Mouse (Mus musculus): ENCODE results near the gene Ctnna2. TPM values are rescaled to one million over a fixed set of nuclear protein-coding genes. Genes with fewer than 3 reads are reported as not detected.

The Ctnna2 gene
- polyA plus RNA-seq, 1 experiment from 2014 or later, result 0.79 TPM

GRCm38 (mm10) chr6:77391663-77392062 is 587.8 kb downstream of the Ctnna2 start:
- no peak for ATAC-seq
- Histone ChIP-seq H3K9ac (no peak overlapping the region), H3K27ac (no peak overlapping the region), H3K4me2 (no peak overlapping the region), H3K36me3 (no peaks in the 10 kb centered on the region), H3K27me3 (replicated peaks) (no peaks in the 10 kb centered on the region), H3K9me3 (replicated peaks) (no peaks in the 10 kb centered on the region), H3K4me1 (no peaks in the 10 kb centered on the region), H3K4me3 (no peak overlapping the region)
- 56% methylated on average over 1 of the region's 1 CpGs for WGBS (ENCODE audit: insufficient replicate concordance)

GRCm38 (mm10) chr6:77381309-77381708 is 598.2 kb downstream of the Ctnna2 start:
- no peak overlapping the region for H3K9ac ChIP-seq
- H3K27me3 ChIP-seq (replicated peaks), result no peaks in the 10 kb centered on the region
- H3K27ac ChIP-seq, result no peak overlapping the region
- no peaks in the 10 kb centered on the region for H3K4me1 ChIP-seq
- ATAC-seq, result no peak
- no peak overlapping the region for H3K4me2 ChIP-seq
- H3K9me3 ChIP-seq (replicated peaks), result no peaks in the 10 kb centered on the region
- H3K36me3 ChIP-seq, result no peaks in the 10 kb centered on the region
- no peak overlapping the region for H3K4me3 ChIP-seq

DNA sequence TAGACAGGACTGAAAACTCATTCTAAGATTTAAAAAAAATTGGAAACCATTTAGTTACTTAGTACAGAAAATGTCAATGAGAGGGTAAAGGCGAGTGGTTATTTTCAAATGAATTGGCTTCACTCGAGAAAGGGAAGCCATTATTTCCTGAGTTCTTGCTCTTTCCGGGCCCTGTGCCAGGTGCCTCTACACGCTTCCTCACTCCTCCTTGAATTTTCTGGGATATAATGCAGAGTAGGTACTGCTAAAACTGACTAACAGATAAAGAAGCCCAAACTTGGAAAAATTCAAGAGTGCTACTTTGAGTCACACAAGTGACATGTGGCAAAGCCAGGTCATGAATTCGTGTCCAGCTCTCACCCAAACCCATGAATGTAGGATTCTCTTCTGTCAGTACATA is 606.4 kb downstream of the Ctnna2 start:
- no peaks in the 10 kb centered on the region for H3K27me3 ChIP-seq (replicated peaks)
- H3K27ac ChIP-seq, result no peak overlapping the region
- H3K9me3 ChIP-seq (replicated peaks), result no peaks in the 10 kb centered on the region
- no peak overlapping the region for H3K9ac ChIP-seq
- no peak overlapping the region for H3K4me3 ChIP-seq
- 41% methylated on average over 5 of the region's 5 CpGs for WGBS (ENCODE audit: insufficient replicate concordance)
- no peak overlapping the region for H3K4me2 ChIP-seq
- H3K36me3 ChIP-seq, result no peaks in the 10 kb centered on the region
- no peak for ATAC-seq
- H3K4me1 ChIP-seq, result no peaks in the 10 kb centered on the region

DNA sequence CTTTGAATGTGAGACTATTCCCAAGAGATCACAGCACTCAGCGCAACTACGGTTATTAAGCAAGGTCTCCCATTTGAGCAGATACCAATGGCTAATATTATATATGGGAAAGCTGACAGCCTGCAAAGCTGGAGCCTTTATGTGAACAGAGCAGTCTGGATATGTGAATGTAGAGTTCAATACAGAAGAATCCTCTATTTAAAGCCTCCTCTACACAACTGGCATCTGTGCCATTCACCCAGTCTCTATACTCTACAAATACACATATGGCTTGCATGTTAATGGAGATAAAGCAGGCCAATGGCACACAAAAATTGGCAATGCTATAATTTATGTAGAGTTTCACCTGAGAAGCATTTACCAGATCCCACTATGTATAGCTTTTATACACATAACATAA is 608.4 kb downstream of the Ctnna2 start:
- no peaks in the 10 kb centered on the region for H3K4me1 ChIP-seq

DNA sequence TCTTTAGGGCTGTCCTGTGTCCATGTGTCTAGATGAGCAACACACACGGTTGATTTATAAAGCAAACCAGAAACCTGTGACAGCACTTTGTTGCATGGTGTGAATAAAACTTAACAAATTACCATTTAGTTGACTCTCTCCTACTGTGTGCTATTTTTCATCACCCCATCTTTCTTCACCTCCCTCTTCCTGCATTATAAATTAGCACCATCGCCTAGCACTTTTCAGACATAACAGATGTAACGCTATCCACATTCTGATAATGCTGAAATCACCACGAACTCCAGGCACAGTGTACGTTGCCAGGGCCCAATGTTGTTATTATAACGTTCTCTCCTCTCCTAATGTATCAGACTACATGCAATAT is 621.0 kb downstream of the Ctnna2 start:
- WGBS (ENCODE audit: insufficient replicate concordance), result 69% methylated on average over 6 of the region's 6 CpGs
- Histone ChIP-seq H3K9ac (no peak overlapping the region), H3K27ac (no peak overlapping the region), H3K36me3 (no peaks in the 10 kb centered on the region), H3K4me2 (no peak overlapping the region), H3K9me3 (replicated peaks) (no peaks in the 10 kb centered on the region), H3K27me3 (replicated peaks) (no peaks in the 10 kb centered on the region), H3K4me3 (no peak overlapping the region), H3K4me1 (no peaks in the 10 kb centered on the region)
- ATAC-seq, result no peak

More for the DNA sequence above, 608.4 kb downstream of the Ctnna2 start:
- no peaks in the 10 kb centered on the region for H3K36me3 ChIP-seq
- no peak overlapping the region for H3K4me2 ChIP-seq
- no peak for ATAC-seq
- no peaks in the 10 kb centered on the region for H3K9me3 ChIP-seq (replicated peaks)
- no peak overlapping the region for H3K27ac ChIP-seq
- H3K9ac ChIP-seq, result no peak overlapping the region
- 78% methylated on average over 2 of the region's 2 CpGs for WGBS (ENCODE audit: insufficient replicate concordance)
- no peaks in the 10 kb centered on the region for H3K27me3 ChIP-seq (replicated peaks)
- H3K4me3 ChIP-seq, result no peak overlapping the region

GRCm38 (mm10) chr6:77357748-77358470 is 621.6 kb downstream of the Ctnna2 start:
- no peak for ATAC-seq
- Histone ChIP-seq H3K4me3 (no peak overlapping the region), H3K4me1 (no peaks in the 10 kb centered on the region), H3K27me3 (replicated peaks) (no peaks in the 10 kb centered on the region), H3K9ac (no peak overlapping the region), H3K4me2 (no peak overlapping the region), H3K27ac (no peak overlapping the region), H3K36me3 (no peaks in the 10 kb centered on the region), H3K9me3 (replicated peaks) (no peaks in the 10 kb centered on the region)
- WGBS (ENCODE audit: insufficient replicate concordance), result 56% methylated on average over 9 of the region's 9 CpGs

DNA sequence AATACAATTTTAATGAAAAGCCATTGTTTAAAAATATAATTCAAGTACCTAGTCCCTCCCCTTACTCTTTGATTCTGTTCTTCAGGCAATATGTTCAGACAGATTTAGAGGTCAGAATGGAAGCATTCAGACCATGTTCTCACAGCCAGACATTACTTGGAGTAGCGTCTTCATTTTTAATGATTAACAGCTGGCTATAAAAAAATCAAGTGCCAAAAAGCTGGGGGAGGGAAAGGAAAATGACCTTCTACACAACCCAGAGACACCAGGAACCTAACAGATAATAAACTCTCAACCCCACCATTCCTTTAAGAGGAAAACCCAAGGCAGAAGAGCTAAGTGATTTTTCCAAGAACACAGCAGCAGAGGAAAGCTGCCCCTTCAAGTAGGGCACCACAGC is 624.7 kb downstream of the Ctnna2 start:
- no peaks in the 10 kb centered on the region for H3K27me3 ChIP-seq (replicated peaks)
- WGBS (ENCODE audit: insufficient replicate concordance), result 51% methylated on average over 1 of the region's 1 CpGs
- H3K27ac ChIP-seq, result no peak overlapping the region
- ATAC-seq, result no peak
- no peak overlapping the region for H3K4me2 ChIP-seq
- H3K4me1 ChIP-seq, result no peaks in the 10 kb centered on the region
- H3K9me3 ChIP-seq (replicated peaks), result no peaks in the 10 kb centered on the region
- H3K9ac ChIP-seq, result no peak overlapping the region
- H3K36me3 ChIP-seq, result no peaks in the 10 kb centered on the region
- H3K4me3 ChIP-seq, result no peak overlapping the region

DNA sequence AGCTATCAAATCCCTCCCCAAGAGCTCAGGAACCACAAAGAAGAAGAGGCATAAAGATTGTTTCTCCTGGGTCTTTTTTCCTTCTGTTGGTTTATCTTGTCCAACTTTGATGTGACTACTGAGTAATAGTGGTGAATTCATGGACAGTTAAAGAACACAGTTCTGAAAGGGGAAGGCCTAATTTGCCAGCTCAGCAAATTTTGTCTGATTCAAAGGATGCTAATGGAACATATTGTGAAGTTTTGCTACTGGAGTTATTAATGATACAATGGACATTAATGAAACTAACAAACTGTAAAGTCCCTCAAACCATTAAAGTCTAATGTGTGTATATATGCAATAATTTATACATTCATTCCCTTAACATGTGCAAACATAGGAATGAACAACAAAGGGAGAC is 635.7 kb downstream of the Ctnna2 start:
- Histone ChIP-seq H3K4me3 (no peak overlapping the region), H3K9me3 (replicated peaks) (no peaks in the 10 kb centered on the region), H3K27ac (no peak overlapping the region), H3K4me1 (no peaks in the 10 kb centered on the region), H3K36me3 (no peaks in the 10 kb centered on the region), H3K27me3 (replicated peaks) (no peaks in the 10 kb centered on the region), H3K4me2 (no peak overlapping the region), H3K9ac (no peak overlapping the region)
- ATAC-seq, result no peak

DNA sequence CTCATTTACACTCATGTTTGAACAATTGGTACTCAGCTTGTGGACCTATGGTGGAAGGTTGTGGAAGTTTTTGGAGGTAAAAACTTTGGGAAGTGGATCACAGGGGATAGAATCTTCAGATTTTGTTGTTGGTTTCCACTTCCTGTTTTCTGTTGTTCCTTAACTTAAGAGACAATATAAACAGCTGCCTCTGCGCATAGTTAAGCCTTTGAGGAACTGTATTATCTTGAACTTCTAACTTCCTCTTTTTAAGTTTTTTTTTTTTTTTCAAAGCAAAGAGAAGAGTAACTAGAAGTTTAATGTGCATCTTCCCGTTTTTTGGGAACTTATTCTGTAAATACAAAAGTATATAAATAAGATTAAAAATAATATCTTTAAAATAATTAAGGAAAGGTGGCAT is 644.0 kb downstream of the Ctnna2 start:
- no peaks in the 10 kb centered on the region for H3K9me3 ChIP-seq (replicated peaks)
- no peak overlapping the region for H3K4me3 ChIP-seq
- no peak overlapping the region for H3K4me2 ChIP-seq
- H3K27ac ChIP-seq, result no peak overlapping the region
- WGBS (ENCODE audit: insufficient replicate concordance), result 12% methylated on average over 2 of the region's 2 CpGs
- H3K9ac ChIP-seq, result no peak overlapping the region
- no peaks in the 10 kb centered on the region for H3K36me3 ChIP-seq
- no peak for ATAC-seq
- no peaks in the 10 kb centered on the region for H3K4me1 ChIP-seq
- no peaks in the 10 kb centered on the region for H3K27me3 ChIP-seq (replicated peaks)

GRCm38 (mm10) chr6:77324748-77325147 is 654.8 kb downstream of the Ctnna2 start:
- no peaks in the 10 kb centered on the region for H3K27me3 ChIP-seq (replicated peaks)
- H3K4me3 ChIP-seq, result no peak overlapping the region
- no peak overlapping the region for H3K4me2 ChIP-seq
- 58% methylated on average over 3 of the region's 3 CpGs for WGBS (ENCODE audit: insufficient replicate concordance)
- H3K9ac ChIP-seq, result no peak overlapping the region
- H3K9me3 ChIP-seq (replicated peaks), result no peaks in the 10 kb centered on the region
- ATAC-seq, result no peak
- H3K4me1 ChIP-seq, result no peaks in the 10 kb centered on the region
- H3K36me3 ChIP-seq, result no peaks in the 10 kb centered on the region
- H3K27ac ChIP-seq, result no peak overlapping the region

DNA sequence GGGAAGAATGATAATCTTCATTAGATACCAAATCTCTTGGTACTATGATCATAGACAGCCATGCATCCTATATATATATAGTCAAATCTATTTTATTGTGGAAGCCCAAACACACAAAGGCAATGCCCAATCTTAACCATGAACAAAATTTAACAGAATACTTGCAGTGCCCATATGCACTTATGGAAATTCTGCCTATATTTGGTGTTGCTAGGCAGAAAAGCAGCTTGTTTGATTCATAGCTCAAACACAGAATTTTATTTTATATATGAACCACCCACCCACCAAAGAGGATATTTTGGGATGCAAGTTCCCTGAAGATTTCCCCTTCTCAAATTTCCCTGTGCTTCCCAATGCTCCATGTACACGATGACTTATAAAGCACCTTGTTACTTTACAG is 655.2 kb downstream of the Ctnna2 start:
- ATAC-seq, result no peak
- H3K9me3 ChIP-seq (replicated peaks), result no peaks in the 10 kb centered on the region
- no peak overlapping the region for H3K4me2 ChIP-seq
- no peaks in the 10 kb centered on the region for H3K36me3 ChIP-seq
- H3K9ac ChIP-seq, result no peak overlapping the region
- H3K27me3 ChIP-seq (replicated peaks), result no peaks in the 10 kb centered on the region
- H3K4me1 ChIP-seq, result no peaks in the 10 kb centered on the region
- no peak overlapping the region for H3K27ac ChIP-seq
- WGBS (ENCODE audit: insufficient replicate concordance), result 69% methylated on average over 1 of the region's 1 CpGs
- H3K4me3 ChIP-seq, result no peak overlapping the region

GRCm38 (mm10) chr6:77306796-77307195 is 672.7 kb downstream of the Ctnna2 start:
- Histone ChIP-seq H3K4me2 (no peak overlapping the region), H3K36me3 (no peaks in the 10 kb centered on the region), H3K4me1 (no peaks in the 10 kb centered on the region), H3K27ac (no peak overlapping the region), H3K27me3 (replicated peaks) (no peaks in the 10 kb centered on the region), H3K9me3 (replicated peaks) (no peaks in the 10 kb centered on the region), H3K9ac (no peak overlapping the region), H3K4me3 (no peak overlapping the region)
- no peak for ATAC-seq
- 81% methylated on average over 3 of the region's 3 CpGs for WGBS (ENCODE audit: insufficient replicate concordance)

- H3K9me3 ChIP-seq (replicated peaks), result no peaks in the 10 kb centered on the region
- WGBS (ENCODE audit: insufficient replicate concordance), result 73% methylated on average over 1 of the region's 1 CpGs
- no peaks in the 10 kb centered on the region for H3K36me3 ChIP-seq
- H3K9ac ChIP-seq, result no peak overlapping the region
- no peak overlapping the region for H3K4me3 ChIP-seq
- H3K4me2 ChIP-seq, result no peak overlapping the region
- H3K27ac ChIP-seq, result no peak overlapping the region
- ATAC-seq, result no peak
- no peaks in the 10 kb centered on the region for H3K4me1 ChIP-seq
- no peaks in the 10 kb centered on the region for H3K27me3 ChIP-seq (replicated peaks)
Measured at GRCm38 (mm10) chr6:77301305-77301704, 678.2 kb downstream of the Ctnna2 start.
